Mouse (Mus musculus): ENCODE data around the gene Epb41. TPM values are rescaled to one million over a fixed set of nuclear protein-coding genes. Genes with fewer than 3 reads are reported as not detected.

The Epb41 gene
- total RNA-seq, 2 experiments from 2014 or later: 70.2 to 77.8 TPM

Small RNAs within 50 kb of the gene (microRNA-seq; reads per million reads assigned to microRNA genes)
- not detected for gene Gm27445

Other genes with a start within 250 kb of the Epb41 start
- 10 to 100 TPM; 44.0 to 54.1 TPM for gene Ptpru, start 237.0 kb downstream of the Epb41 start, total RNA-seq (2021)
- 10 to 100 TPM; 36.9 to 38.2 TPM for gene Mecr, start 231.9 kb downstream of the Epb41 start, total RNA-seq (2021)
- 10 to 100 TPM; 87.7 to 90.4 TPM for gene Srsf4, start 201.7 kb downstream of the Epb41 start, total RNA-seq (2021)
- gene Tmem200b, start 153.6 kb downstream of the Epb41 start, total RNA-seq (2021): 1 to 10 TPM; 1.2 to 1.6 TPM
- not detected for gene Gm10300, start 624 bp downstream of the Epb41 start, total RNA-seq (2021)
- gene Oprd1, start 69.2 kb upstream of the Epb41 start, total RNA-seq (2021): 1 to 10 TPM; 3.7 to 4.6 TPM
- 10 to 100 TPM; 69.2 to 70.6 TPM for gene Ythdf2, start 137.0 kb upstream of the Epb41 start, total RNA-seq (2021)
- gene Gmeb1, start 186.3 kb upstream of the Epb41 start, total RNA-seq (2021): 10 to 100 TPM; 35.2 to 36.0 TPM
- 10 to 100 TPM; 16.8 to 19.1 TPM for gene Taf12, start 199.1 kb upstream of the Epb41 start, total RNA-seq (2021)
- 1 to 10 TPM; 1.4 to 2.1 TPM for gene Rab42, start 228.1 kb upstream of the Epb41 start, total RNA-seq (2021)